Mouse (Mus musculus) forebrain, embryonic 15.5 days (tissue): Measurements from ENCODE around the gene Fmod. TPM values are rescaled to one million over a fixed set of nuclear protein-coding genes. Genes with fewer than 3 reads are reported as not detected.

Source experiments
- ATAC-seq: fragments of 200-750 bp; cut with Nextera tagmentation; replicated peaks from 2 replicates; pipeline ENCODE4 v1.8.0; 2017; ENCODE audit warnings: mild to moderate bottlenecking, moderate TSS enrichment, moderate library complexity
- H3K27ac ChIP-seq: fragments of 300-500 bp; sonication (generic); replicated peaks from 2 replicates; pipeline ENCODE4 v1.5.1; 2015; ENCODE audit warnings: mild to moderate bottlenecking, inconsistent platforms
- H3K27me3 ChIP-seq: fragments of 300-500 bp; sonication (generic); 2 replicates; pipeline ENCODE4 v1.6.1; 2015; ENCODE audit warnings: inconsistent platforms
- H3K36me3 ChIP-seq: fragments of 300-500 bp; sonication (generic); 2 replicates; pipeline ENCODE4 v1.6.1; 2015; ENCODE audit warnings: mild to moderate bottlenecking, inconsistent platforms
- H3K4me1 ChIP-seq: fragments of 300-500 bp; sonication (generic); 2 replicates; pipeline ENCODE4 v1.6.1; 2015; ENCODE audit warnings: inconsistent platforms
- H3K4me2 ChIP-seq: fragments of 300-500 bp; sonication (generic); replicated peaks from 2 replicates; pipeline ENCODE4 v1.6.1; 2015; ENCODE audit warnings: mild to moderate bottlenecking, inconsistent platforms
- H3K4me3 ChIP-seq: fragments of 300-500 bp; sonication (generic); 2 replicates; pipeline ENCODE4 v1.5.1; 2015; ENCODE audit warnings: mild to moderate bottlenecking, inconsistent platforms
- H3K9ac ChIP-seq: fragments of 300-500 bp; sonication (generic); replicated peaks from 2 replicates; pipeline ENCODE4 v1.6.1; 2015; ENCODE audit warnings: mild to moderate bottlenecking, inconsistent platforms
- H3K9me3 ChIP-seq: fragments of 300-500 bp; sonication (generic); 2 replicates; pipeline ENCODE4 v1.6.1; 2016; ENCODE audit warnings: inconsistent platforms
- WGBS: fragments of 180-500 bp; shearing (Covaris S2); methylation state at CpG from one replicate; pipeline ENCODE4 v1.1.7; 2015; ENCODE audit warnings: mixed read lengths; 5-methylcytosine and 5-hydroxymethylcytosine counted together
- polyA plus RNA-seq: library from polyadenylated mRNA; unstranded; fragments of >200 nt; fragmentation: Nextera tagmentation; extraction: Ambion mirVana; gene quantifications from 2 replicates; pipeline ENCODE4 v1.2.1, GENCODE M21; 2015

Fmod gene
- polyA plus RNA-seq: 4.2 and 6.4 TPM in 2 replicates

GRCm38 (mm10) chr1:134037172-134037571, at the start of gene Fmod:
Fmod (plus strand) TSS chr1:134037254.
- H3K36me3 ChIP-seq: no peaks in the 10 kb centered on the region
- no peak within 1 kb of the TSS for H3K4me3 ChIP-seq
- ATAC-seq: no peak
- WGBS: 35% methylated on average over 9 of the region's 9 CpGs
- H3K4me2 ChIP-seq: no peak within 1 kb of the TSS
- H3K4me1 ChIP-seq: 0 out of 2 replicates have a peak, but pooled peaks cover 5% of the 10 kb centered on the region
- no peaks in the 10 kb centered on the region for H3K27me3 ChIP-seq
- H3K27ac ChIP-seq: no peak within 1 kb of the TSS
- H3K9ac ChIP-seq: no peak within 1 kb of the TSS
- H3K9me3 ChIP-seq: no peaks in the 10 kb centered on the region

- Histone ChIP-seq H3K27me3 (no peaks in the 10 kb centered on the region), H3K4me3 (no peak overlapping the region), H3K9ac (no peak overlapping the region), H3K4me2 (no peak overlapping the region), H3K4me1 (no peaks in the 10 kb centered on the region), H3K9me3 (no peaks in the 10 kb centered on the region), H3K27ac (no peak overlapping the region), H3K36me3 (no peaks in the 10 kb centered on the region)
- WGBS: 8% methylated on average over 3 of the region's 3 CpGs
- no peak for ATAC-seq
Measured at GRCm38 (mm10) chr1:133988845-133989244, 48.2 kb upstream of the Fmod start.

- no peak for ATAC-seq
- Histone ChIP-seq H3K4me3 (no peak overlapping the region), H3K4me2 (no peak overlapping the region), H3K4me1 (no peaks in the 10 kb centered on the region), H3K36me3 (no peaks in the 10 kb centered on the region), H3K27me3 (no peaks in the 10 kb centered on the region), H3K27ac (no peak overlapping the region), H3K9me3 (no peaks in the 10 kb centered on the region), H3K9ac (no peak overlapping the region)
- WGBS: 74% methylated on average over 8 of the region's 8 CpGs
Measured at GRCm38 (mm10) chr1:133991277-133991676, 45.8 kb upstream of the Fmod start.

DNA sequence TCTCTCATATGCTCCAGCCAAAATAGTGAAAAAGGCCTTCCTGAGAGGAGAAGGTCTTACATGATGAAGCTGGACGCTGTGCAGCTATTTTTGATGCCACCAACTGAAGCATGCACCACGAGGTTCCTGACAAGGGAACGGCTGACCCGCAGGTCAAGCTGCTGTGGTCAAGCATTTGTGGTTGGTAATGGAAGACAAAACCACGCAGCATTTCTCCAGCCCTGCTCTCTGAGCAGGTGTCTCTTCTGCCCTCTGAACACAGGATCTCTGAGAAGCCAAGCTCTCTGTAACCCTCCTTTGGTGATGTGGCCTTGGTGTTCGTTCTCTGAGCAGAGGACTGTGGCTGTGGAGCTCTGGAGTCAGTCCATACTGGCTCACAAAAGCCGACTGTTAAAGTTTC, 31.6 kb upstream of the Fmod start:
- ATAC-seq: no peak
- Histone ChIP-seq H3K27me3 (no peaks in the 10 kb centered on the region), H3K4me2 (no peak overlapping the region), H3K9me3 (no peaks in the 10 kb centered on the region), H3K27ac (no peak overlapping the region), H3K9ac (no peak overlapping the region), H3K4me3 (no peak overlapping the region), H3K36me3 (no peaks in the 10 kb centered on the region), H3K4me1 (no peaks in the 10 kb centered on the region)
- 82% methylated on average over 7 of the region's 7 CpGs for WGBS

GRCm38 (mm10) chr1:134006105-134006764, 30.8 kb upstream of the Fmod start:
- Histone ChIP-seq H3K4me1 (no peaks in the 10 kb centered on the region), H3K36me3 (no peaks in the 10 kb centered on the region), H3K9me3 (no peaks in the 10 kb centered on the region), H3K27me3 (no peaks in the 10 kb centered on the region), H3K27ac (no peak overlapping the region), H3K4me3 (no peak overlapping the region), H3K9ac (no peak overlapping the region), H3K4me2 (no peak overlapping the region)
- 87% methylated on average over 11 of the region's 11 CpGs for WGBS
- ATAC-seq: no peak

GRCm38 (mm10) chr1:134024293-134024971, 12.6 kb upstream of the Fmod start:
- H3K27me3 ChIP-seq: no peaks in the 10 kb centered on the region
- H3K9me3 ChIP-seq: no peaks in the 10 kb centered on the region
- 67% methylated on average over 9 of the region's 9 CpGs for WGBS
- no peak overlapping the region for H3K4me2 ChIP-seq
- no peaks in the 10 kb centered on the region for H3K36me3 ChIP-seq
- H3K27ac ChIP-seq: no peak overlapping the region
- H3K4me1 ChIP-seq: peaks cover 10% of the 10 kb centered on the region; the same call in 1 of the 2 replicates
- peak; percentile 91 for ATAC-seq
- no peak overlapping the region for H3K9ac ChIP-seq
- H3K4me3 ChIP-seq: no peak overlapping the region

DNA sequence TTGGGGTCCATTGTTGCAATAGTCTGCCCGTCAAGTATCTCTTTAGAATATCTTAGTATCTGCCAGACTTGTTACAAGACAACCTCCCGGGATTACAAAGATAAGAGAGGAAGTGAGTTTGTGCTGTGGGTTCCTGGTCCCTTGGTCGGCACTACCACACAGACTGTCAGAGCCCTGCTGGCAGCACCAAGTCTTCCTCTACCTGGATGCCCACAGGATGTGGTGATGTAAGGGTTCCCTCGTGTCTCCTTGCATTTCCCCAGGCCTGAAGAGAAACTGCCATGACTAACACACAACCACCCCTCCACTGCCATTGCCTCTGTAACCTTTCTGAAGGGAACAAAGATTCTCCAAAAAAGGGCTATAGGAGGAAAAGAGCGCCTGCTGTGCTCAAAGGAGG, 11.1 kb upstream of the Fmod start:
- H3K27ac ChIP-seq: no peak overlapping the region
- WGBS: 72% methylated on average over 5 of the region's 5 CpGs
- no peaks in the 10 kb centered on the region for H3K36me3 ChIP-seq
- H3K4me1 ChIP-seq: peaks cover 10% of the 10 kb centered on the region; the same call in 1 of the 2 replicates
- no peak overlapping the region for H3K4me3 ChIP-seq
- H3K27me3 ChIP-seq: no peaks in the 10 kb centered on the region
- no peaks in the 10 kb centered on the region for H3K9me3 ChIP-seq
- H3K9ac ChIP-seq: no peak overlapping the region
- ATAC-seq: no peak
- H3K4me2 ChIP-seq: no peak overlapping the region

- WGBS: 67% methylated on average over 9 of the region's 9 CpGs
- H3K4me1 ChIP-seq: peaks cover 10% of the 10 kb centered on the region; the same call in 1 of the 2 replicates
- H3K27ac ChIP-seq: no peak overlapping the region
- no peak overlapping the region for H3K9ac ChIP-seq
- no peaks in the 10 kb centered on the region for H3K27me3 ChIP-seq
- no peaks in the 10 kb centered on the region for H3K36me3 ChIP-seq
- no peak overlapping the region for H3K4me2 ChIP-seq
- H3K4me3 ChIP-seq: no peak overlapping the region
- peak; percentile 48; the same call in 1 of the 2 replicates for ATAC-seq
- no peaks in the 10 kb centered on the region for H3K9me3 ChIP-seq
Measured at GRCm38 (mm10) chr1:134026741-134027140, 10.3 kb upstream of the Fmod start.

DNA sequence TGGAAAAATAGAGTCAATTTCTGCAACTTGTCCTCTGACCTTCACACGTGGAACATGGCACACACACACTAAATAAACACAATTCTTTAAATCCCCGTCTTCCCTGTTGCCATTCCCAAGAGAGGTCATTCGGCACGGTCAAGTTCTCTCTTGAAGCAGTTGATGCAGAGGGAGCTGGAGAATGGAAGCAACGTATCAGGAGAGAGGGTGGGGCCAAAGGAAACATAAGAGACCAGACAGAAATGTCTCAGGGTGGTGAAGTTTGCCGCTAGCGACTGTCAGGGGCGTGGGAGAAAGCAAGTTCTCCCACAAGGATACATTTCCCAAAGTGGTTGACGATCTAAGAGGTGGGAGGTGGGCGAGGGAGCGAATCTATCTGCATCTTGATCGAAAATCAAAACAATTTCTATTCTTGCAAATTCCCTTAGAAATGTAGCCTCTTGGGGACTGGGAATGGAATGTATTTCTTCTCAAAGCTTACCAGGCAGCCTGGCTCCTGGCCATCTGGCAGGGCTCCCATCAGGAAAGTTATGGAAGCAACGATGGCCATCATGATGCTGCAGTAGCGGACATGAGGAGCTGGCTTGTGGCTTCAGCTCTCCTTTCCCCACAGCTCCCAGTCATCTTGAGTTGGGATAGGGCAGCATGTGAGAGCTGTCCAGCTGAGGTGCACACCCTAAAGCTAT, 8.8 kb upstream of the Fmod start:
- no peak overlapping the region for H3K27ac ChIP-seq
- H3K9ac ChIP-seq: no peak overlapping the region
- no peaks in the 10 kb centered on the region for H3K27me3 ChIP-seq
- no peak overlapping the region for H3K4me2 ChIP-seq
- no peak for ATAC-seq
- H3K36me3 ChIP-seq: no peaks in the 10 kb centered on the region
- H3K4me1 ChIP-seq: peaks cover 10% of the 10 kb centered on the region; the same call in 1 of the 2 replicates
- no peaks in the 10 kb centered on the region for H3K9me3 ChIP-seq
- whole genome bisulfite sequencing: 82% methylated on average over 14 of the region's 14 CpGs
- no peak overlapping the region for H3K4me3 ChIP-seq

DNA sequence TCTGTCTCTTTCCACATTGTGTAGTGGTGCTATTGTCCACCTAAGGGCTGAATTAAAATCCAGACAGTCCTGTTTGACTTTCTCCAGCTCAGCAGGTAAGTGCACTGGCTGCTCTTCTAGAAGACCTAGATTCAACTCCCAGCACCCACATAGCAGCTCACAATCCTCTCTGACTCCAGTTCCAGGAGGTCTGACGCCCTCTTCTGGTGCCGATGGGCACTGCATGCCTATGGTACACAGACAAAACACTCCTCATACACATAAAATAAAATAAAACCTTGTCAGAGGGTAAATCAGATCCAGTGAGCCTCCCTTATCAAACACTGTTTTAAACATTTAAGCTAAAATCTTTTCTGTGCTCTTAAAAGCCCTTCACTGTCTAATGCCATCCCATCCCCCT, 562 bp upstream of the Fmod start:
- no peaks in the 10 kb centered on the region for H3K9me3 ChIP-seq
- H3K4me2 ChIP-seq: no peak overlapping the region
- no peak overlapping the region for H3K9ac ChIP-seq
- no peaks in the 10 kb centered on the region for H3K36me3 ChIP-seq
- no peaks in the 10 kb centered on the region for H3K27me3 ChIP-seq
- no peak for ATAC-seq
- no peak overlapping the region for H3K27ac ChIP-seq
- 76% methylated on average over 2 of the region's 2 CpGs for WGBS
- no peak overlapping the region for H3K4me3 ChIP-seq
- H3K4me1 ChIP-seq: 0 out of 2 replicates have a peak, but pooled peaks cover 5% of the 10 kb centered on the region

DNA sequence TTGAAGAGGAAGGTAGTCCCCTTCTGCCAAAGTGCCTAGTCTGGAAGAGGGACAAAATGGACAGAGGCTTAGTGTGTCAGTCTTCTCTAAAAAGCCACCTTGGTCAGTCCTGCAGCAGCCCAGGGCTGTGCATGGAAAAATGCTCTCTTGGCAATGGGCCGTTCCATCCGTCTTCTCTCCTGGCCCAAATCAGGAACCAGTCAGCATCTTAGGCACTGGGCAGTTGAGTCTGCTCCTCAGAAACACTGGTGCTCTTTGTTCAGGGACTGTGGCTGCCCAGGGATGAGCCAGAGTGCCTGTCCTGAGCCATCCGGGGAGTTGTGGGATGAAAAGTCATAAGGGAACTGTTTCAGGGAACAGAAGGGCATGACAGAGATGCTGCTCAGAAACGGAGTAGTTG, 1.3 kb downstream of the Fmod start:
- Histone ChIP-seq H3K27ac (no peak overlapping the region), H3K4me1 (0 out of 2 replicates have a peak, but pooled peaks cover 7% of the 10 kb centered on the region), H3K27me3 (no peaks in the 10 kb centered on the region), H3K36me3 (no peaks in the 10 kb centered on the region), H3K4me2 (no peak overlapping the region), H3K9ac (no peak overlapping the region), H3K4me3 (no peak overlapping the region), H3K9me3 (no peaks in the 10 kb centered on the region)
- no peak for ATAC-seq
- 87% methylated on average over 4 of the region's 4 CpGs for WGBS

- WGBS: 82% methylated on average over 2 of the region's 2 CpGs
- Histone ChIP-seq H3K9ac (no peak overlapping the region), H3K27ac (no peak overlapping the region), H3K4me1 (0 out of 2 replicates have a peak, but pooled peaks cover 8% of the 10 kb centered on the region), H3K4me3 (no peak overlapping the region), H3K4me2 (no peak overlapping the region), H3K9me3 (no peaks in the 10 kb centered on the region), H3K36me3 (no peaks in the 10 kb centered on the region), H3K27me3 (no peaks in the 10 kb centered on the region)
- ATAC-seq: no peak
Measured at GRCm38 (mm10) chr1:134039361-134039760, 2.3 kb downstream of the Fmod start.
